Mouse (Mus musculus) mammary gland, adult 2 months (tissue): Measurements from ENCODE around the gene Gm20835. TPM values are rescaled to one million over a fixed set of nuclear protein-coding genes. Genes with fewer than 3 reads are reported as not detected.

Source experiments
- polyA plus RNA-seq: library from polyadenylated mRNA; depleted of rRNA; stranded (reverse); fragments of >200 nt; gene quantifications from 2 replicates; pipeline ENCODE4 v1.2.3, GENCODE M21; 2012; ENCODE audit warnings: low replicate concordance; rRNA removed

The Gm20835 gene
- not detected in 2 replicates for polyA plus RNA-seq

DNA sequence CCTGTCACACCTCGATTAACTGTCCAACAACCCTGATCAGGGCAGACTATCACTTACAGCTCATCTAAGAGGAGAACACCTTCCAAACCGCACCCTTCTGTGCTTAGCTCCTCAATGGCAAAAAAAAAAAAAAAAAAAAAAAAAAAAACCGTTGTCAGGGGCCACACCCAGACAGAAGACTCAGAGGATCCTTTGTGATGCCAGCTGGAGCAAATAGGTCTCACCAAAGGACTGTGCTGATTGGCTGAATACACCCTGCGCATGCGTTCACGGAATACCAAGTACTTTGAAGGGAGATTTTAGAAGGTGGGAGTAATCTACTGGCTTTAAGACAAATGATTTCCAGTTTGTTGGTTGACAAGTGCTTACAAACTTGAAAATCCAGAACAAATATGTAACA, at the start of gene Gm20835:
Gene Gm20835 (minus strand): TSS at position 101 of the 400 bp plus-strand sequence.

